Mouse (Mus musculus) c-Kit-negative CD71-positive TER-119-positive erythroid progenitor cells, embryonic 14.5 days (primary cell): ENCODE measurements around the gene Sox5.

Source experiments
- DNase-seq: peaks from one replicate; pipeline ENCODE4 v3.0.0-alpha.2; 2013; ENCODE audit warnings: low read depth, low spot score

The Sox5 gene

GRCm38 (mm10) chr6:144119961-144120360 lies 661.8 kb downstream of the Sox5 start:
- DNase-seq, result no peak

GRCm38 (mm10) chr6:144116646-144117045 lies 665.1 kb downstream of the Sox5 start:
- no peak for DNase-seq

GRCm38 (mm10) chr6:144111561-144111960 lies 670.2 kb downstream of the Sox5 start:
- no peak for DNase-seq

GRCm38 (mm10) chr6:144106848-144107247 lies 674.9 kb downstream of the Sox5 start:
- DNase-seq, result no peak

- no peak for DNase-seq
Measured at GRCm38 (mm10) chr6:144105645-144106044, 676.1 kb downstream of the Sox5 start.

GRCm38 (mm10) chr6:144103612-144104011 lies 678.2 kb downstream of the Sox5 start:
- DNase-seq, result no peak

- DNase-seq, result no peak
Measured at GRCm38 (mm10) chr6:144100852-144101251, 680.9 kb downstream of the Sox5 start.

- DNase-seq, result no peak
Measured at GRCm38 (mm10) chr6:144098119-144098518, 683.7 kb downstream of the Sox5 start.

GRCm38 (mm10) chr6:144088256-144088655 lies 693.5 kb downstream of the Sox5 start:
- no peak for DNase-seq

- DNase-seq, result no peak
Measured at GRCm38 (mm10) chr6:144086096-144086810, 695.5 kb downstream of the Sox5 start.

GRCm38 (mm10) chr6:144082297-144082696 lies 699.5 kb downstream of the Sox5 start:
- DNase-seq, result no peak

GRCm38 (mm10) chr6:144077826-144078225 lies 704.0 kb downstream of the Sox5 start:
- no peak for DNase-seq

GRCm38 (mm10) chr6:144076376-144076775 lies 705.4 kb downstream of the Sox5 start:
- no peak for DNase-seq

GRCm38 (mm10) chr6:144075327-144075941 lies 706.3 kb downstream of the Sox5 start:
- DNase-seq, result no peak

- DNase-seq, result no peak
Measured at GRCm38 (mm10) chr6:144074826-144075225, 707.0 kb downstream of the Sox5 start.

- no peak for DNase-seq
Measured at GRCm38 (mm10) chr6:144070461-144070860, 711.3 kb downstream of the Sox5 start.

GRCm38 (mm10) chr6:144067491-144067890 lies 714.3 kb downstream of the Sox5 start:
- no peak for DNase-seq

GRCm38 (mm10) chr6:144062428-144062827 lies 719.3 kb downstream of the Sox5 start:
- no peak for DNase-seq

- no peak for DNase-seq
Measured at GRCm38 (mm10) chr6:144061814-144062213, 720.0 kb downstream of the Sox5 start.

- no peak for DNase-seq
Measured at GRCm38 (mm10) chr6:144057098-144057632, 724.6 kb downstream of the Sox5 start.

- DNase-seq, result no peak
Measured at GRCm38 (mm10) chr6:144056252-144057097, 725.3 kb downstream of the Sox5 start.

GRCm38 (mm10) chr6:144052487-144052886 lies 729.3 kb downstream of the Sox5 start:
- DNase-seq, result no peak
